Mouse (Mus musculus): ENCODE results near the gene Wdr81. TPM values are rescaled to one million over a fixed set of nuclear protein-coding genes. Genes with fewer than 3 reads are reported as not detected.
A peak's percentile ranks its signal among the peaks of the same experiment; 100 is the strongest.

Gene Wdr81
- polyA plus RNA-seq, 1 experiment from 2014 or later: 9.5 TPM

DNA sequence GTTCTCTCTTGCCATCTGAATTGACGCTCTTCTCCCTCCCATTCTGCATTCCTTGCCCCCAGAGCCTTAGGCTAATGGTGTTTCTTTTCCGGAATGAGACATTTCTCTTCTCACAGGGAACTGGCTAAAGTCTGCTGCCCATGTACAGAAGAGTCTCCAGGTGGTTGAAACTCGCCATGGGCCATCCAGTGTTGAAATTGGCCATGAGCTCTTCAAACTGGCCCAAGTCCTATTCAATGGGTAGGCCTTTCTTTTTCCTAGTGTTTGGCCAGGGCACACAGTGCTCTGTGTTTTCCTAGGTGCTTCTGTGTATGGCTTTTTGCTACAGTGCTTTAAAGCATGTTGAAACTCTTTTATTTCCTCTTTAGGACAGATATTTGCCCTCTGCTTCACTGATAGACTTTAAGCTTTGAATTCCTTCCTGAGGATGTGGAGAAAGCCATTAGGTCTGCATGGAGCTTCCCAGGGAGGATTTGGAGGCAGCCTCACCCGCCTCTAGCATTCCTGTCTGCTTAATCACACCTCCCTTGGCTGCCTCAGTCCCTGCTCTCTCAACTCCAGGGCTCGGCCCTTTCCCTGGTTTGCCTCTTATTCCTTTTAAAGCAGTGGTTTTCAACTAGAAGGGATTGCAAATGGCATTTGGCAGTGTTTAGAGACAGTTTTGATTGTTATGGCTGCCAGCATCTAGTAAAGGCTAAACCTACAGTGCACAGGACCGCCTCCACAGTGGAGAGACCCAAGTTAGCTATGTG lies 51.0 kb downstream of the Wdr81 start:
- no peak for DNase-seq
- H3K27ac ChIP-seq (ENCODE audit: low read depth): peak overlapping the region; percentile 34; the same call in 1 of the 2 replicates
- no peaks in the 10 kb centered on the region; the same call in 1 of the 2 replicates for H3K36me3 ChIP-seq (replicated peaks; ENCODE audit: insufficient read depth, low read length)
- ATAC-seq: no peak
- H3K9ac ChIP-seq (replicated peaks): no peak overlapping the region
- no peaks in the 10 kb centered on the region for H3K27me3 ChIP-seq (ENCODE audit: insufficient read depth, low read length)
- no peaks in the 10 kb centered on the region for H3K9me3 ChIP-seq (ENCODE audit: low read length)
- H3K4me2 ChIP-seq (ENCODE audit: low read depth, low read length): no peak overlapping the region; the same call in 1 of the 2 replicates
- TF ChIP-seq CTCF (IDR thresholded peaks at IDR 0.05; ENCODE audit: low read depth) (no peak), EP300 (IDR thresholded peaks at IDR 0.05; ENCODE audit: low read depth) (no peak)
- H3K4me1 ChIP-seq (ENCODE audit: insufficient read depth): peaks cover 10% of the 10 kb centered on the region
- WGBS (ENCODE audit: insufficient replicate concordance): 76% methylated on average over 6 of the region's 6 CpGs
- H3K4me3 ChIP-seq (ENCODE audit: low read depth, low read length): no peak overlapping the region

DNA sequence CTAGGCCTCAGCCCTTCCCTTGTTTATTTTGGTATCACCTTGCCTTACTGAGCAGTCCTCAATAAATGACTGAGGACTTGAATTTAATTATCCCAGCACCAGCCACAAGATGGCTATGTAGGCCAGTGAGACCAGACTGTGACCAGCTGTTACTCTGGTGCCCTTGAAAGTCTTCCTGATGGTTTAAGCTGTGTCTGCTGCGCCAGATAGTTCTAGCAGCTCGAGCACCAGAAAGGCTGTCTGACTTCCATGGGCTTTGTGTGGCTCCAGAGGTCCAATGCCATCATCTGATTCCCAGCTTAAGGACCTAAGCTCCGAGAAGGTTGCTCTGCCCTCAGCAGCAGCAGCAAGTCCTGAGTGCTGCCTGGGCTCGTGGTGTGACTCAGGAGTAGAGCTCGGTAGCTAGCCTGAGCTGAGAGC lies 52.2 kb downstream of the Wdr81 start:
- H3K4me1 ChIP-seq (ENCODE audit: insufficient read depth): peaks cover 10% of the 10 kb centered on the region
- no peaks in the 10 kb centered on the region for H3K9me3 ChIP-seq (ENCODE audit: low read length)
- H3K9ac ChIP-seq (replicated peaks): peak overlapping the region; percentile 42; the same call in 1 of the 2 replicates
- WGBS (ENCODE audit: insufficient replicate concordance): 48% methylated on average over 5 of the region's 5 CpGs
- H3K27ac ChIP-seq (ENCODE audit: low read depth): peak overlapping the region; percentile 85
- ATAC-seq (peak; percentile 86), DNase-seq (peak; percentile 30)
- no peaks in the 10 kb centered on the region for H3K27me3 ChIP-seq (ENCODE audit: insufficient read depth, low read length)
- no peak overlapping the region for H3K4me2 ChIP-seq (ENCODE audit: low read depth, low read length)
- no peaks in the 10 kb centered on the region; the same call in 1 of the 2 replicates for H3K36me3 ChIP-seq (replicated peaks; ENCODE audit: insufficient read depth, low read length)
- no peak overlapping the region for H3K4me3 ChIP-seq (ENCODE audit: low read depth, low read length)
- TF ChIP-seq CTCF (IDR thresholded peaks at IDR 0.05; ENCODE audit: low read depth) (peak; percentile 82), EP300 (IDR thresholded peaks at IDR 0.05; ENCODE audit: low read depth) (no peak)

DNA sequence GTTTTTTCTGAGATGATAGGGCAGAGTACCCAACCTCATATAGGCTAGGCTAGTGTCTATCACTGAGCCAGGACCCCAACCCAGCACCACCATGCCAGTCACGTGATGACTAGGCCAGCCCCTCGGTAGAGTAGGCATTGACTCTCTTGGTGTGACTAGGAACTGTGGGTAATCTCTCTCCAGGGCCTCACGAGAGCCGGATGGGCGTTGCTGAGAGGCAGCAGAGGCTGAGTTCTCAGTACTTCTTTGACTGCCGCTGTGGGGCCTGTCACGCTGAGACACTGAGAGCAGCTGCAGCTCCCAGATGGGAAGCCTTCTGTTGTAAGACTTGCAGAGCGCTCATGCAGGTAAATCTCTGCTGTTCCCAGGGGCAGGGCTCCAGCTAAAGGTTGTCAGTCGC lies 54.4 kb downstream of the Wdr81 start:
- H3K4me2 ChIP-seq (ENCODE audit: low read depth, low read length): no peak overlapping the region
- no peaks in the 10 kb centered on the region; the same call in 1 of the 2 replicates for H3K36me3 ChIP-seq (replicated peaks; ENCODE audit: insufficient read depth, low read length)
- no peak overlapping the region for H3K27ac ChIP-seq (ENCODE audit: low read depth)
- H3K4me3 ChIP-seq (ENCODE audit: low read depth, low read length): no peak overlapping the region
- no peak for DNase-seq
- ATAC-seq: no peak
- H3K9ac ChIP-seq (replicated peaks): no peak overlapping the region
- no peak for TF ChIP-seq CTCF (IDR thresholded peaks at IDR 0.05; ENCODE audit: low read depth)
- no peak for TF ChIP-seq EP300 (IDR thresholded peaks at IDR 0.05; ENCODE audit: low read depth)
- no peaks in the 10 kb centered on the region for H3K27me3 ChIP-seq (ENCODE audit: insufficient read depth, low read length)
- WGBS (ENCODE audit: insufficient replicate concordance): 75% methylated on average over 9 of the region's 9 CpGs
- H3K4me1 ChIP-seq (ENCODE audit: insufficient read depth): peaks cover 10% of the 10 kb centered on the region
- no peaks in the 10 kb centered on the region for H3K9me3 ChIP-seq (ENCODE audit: low read length)

DNA sequence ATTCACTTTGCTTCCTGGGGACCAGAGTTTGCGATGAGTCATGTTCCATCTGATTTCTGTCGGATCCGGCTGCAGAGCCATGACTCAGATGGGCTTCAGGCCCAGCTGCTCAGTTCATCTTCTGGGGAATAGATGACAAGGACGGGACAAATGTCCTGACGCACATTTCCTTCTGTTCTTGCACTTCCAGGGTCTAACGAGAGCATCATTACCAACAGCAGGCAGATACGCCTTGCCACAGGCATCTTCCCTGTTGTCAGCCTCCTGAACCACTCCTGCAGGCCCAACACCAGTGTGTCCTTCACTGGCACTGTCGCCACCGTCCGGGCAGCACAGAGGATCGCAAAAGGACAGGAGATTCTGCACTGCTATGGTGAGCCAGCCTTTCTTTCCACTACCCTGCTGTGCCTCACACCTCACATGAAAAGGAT lies 55.1 kb downstream of the Wdr81 start:
- 74% methylated on average over 11 of the region's 11 CpGs for WGBS (ENCODE audit: insufficient replicate concordance)
- no peak for DNase-seq
- no peak overlapping the region for H3K9ac ChIP-seq (replicated peaks)

DNA sequence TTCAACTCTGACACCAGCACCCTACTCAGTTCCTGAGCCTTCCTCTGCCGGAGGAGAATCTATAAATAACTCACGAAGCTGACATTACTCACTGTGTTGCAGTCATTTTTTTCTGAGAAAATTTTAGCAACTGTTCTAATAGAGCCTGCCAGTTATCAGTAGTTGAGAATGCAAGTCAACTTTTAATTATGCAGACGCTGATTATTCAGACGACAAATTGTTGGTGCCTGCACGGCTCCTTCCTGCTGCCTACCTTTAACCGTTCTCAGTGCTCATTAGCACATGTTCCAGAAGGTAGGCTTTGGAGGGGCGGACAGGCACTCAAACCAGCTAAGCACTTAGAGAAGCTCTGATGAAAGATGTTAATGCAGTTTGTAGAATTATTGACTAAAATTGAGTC lies 57.1 kb downstream of the Wdr81 start:
- 57% methylated on average over 7 of the region's 7 CpGs for WGBS (ENCODE audit: insufficient replicate concordance)
- peaks cover 2% of the 10 kb centered on the region; the same call in 1 of the 2 replicates for H3K4me1 ChIP-seq (ENCODE audit: insufficient read depth)
- H3K36me3 ChIP-seq (replicated peaks; ENCODE audit: insufficient read depth, low read length): no peaks in the 10 kb centered on the region; the same call in 1 of the 2 replicates
- no peak overlapping the region for H3K4me3 ChIP-seq (ENCODE audit: low read depth, low read length)
- no peaks in the 10 kb centered on the region for H3K9me3 ChIP-seq (ENCODE audit: low read length)
- H3K4me2 ChIP-seq (ENCODE audit: low read depth, low read length): no peak overlapping the region
- H3K27me3 ChIP-seq (ENCODE audit: insufficient read depth, low read length): no peaks in the 10 kb centered on the region
- DNase-seq: no peak
- TF ChIP-seq CTCF (IDR thresholded peaks at IDR 0.05; ENCODE audit: low read depth) (no peak), EP300 (IDR thresholded peaks at IDR 0.05; ENCODE audit: low read depth) (no peak)
- no peak overlapping the region for H3K27ac ChIP-seq (ENCODE audit: low read depth)
- ATAC-seq: no peak
- no peak overlapping the region for H3K9ac ChIP-seq (replicated peaks)

More for the DNA sequence above, 55.1 kb downstream of the Wdr81 start:
- Histone ChIP-seq H3K4me3 (ENCODE audit: low read depth, low read length) (no peak overlapping the region), H3K36me3 (replicated peaks; ENCODE audit: insufficient read depth, low read length) (no peaks in the 10 kb centered on the region; the same call in 1 of the 2 replicates), H3K27ac (ENCODE audit: low read depth) (no peak overlapping the region), H3K4me1 (ENCODE audit: insufficient read depth) (peaks cover 10% of the 10 kb centered on the region), H3K4me2 (ENCODE audit: low read depth, low read length) (no peak overlapping the region), H3K27me3 (ENCODE audit: insufficient read depth, low read length) (no peaks in the 10 kb centered on the region), H3K9me3 (ENCODE audit: low read length) (no peaks in the 10 kb centered on the region)
- ATAC-seq: no peak
- no peak for TF ChIP-seq EP300 (IDR thresholded peaks at IDR 0.05; ENCODE audit: low read depth)
- TF ChIP-seq CTCF (IDR thresholded peaks at IDR 0.05; ENCODE audit: low read depth): no peak

DNA sequence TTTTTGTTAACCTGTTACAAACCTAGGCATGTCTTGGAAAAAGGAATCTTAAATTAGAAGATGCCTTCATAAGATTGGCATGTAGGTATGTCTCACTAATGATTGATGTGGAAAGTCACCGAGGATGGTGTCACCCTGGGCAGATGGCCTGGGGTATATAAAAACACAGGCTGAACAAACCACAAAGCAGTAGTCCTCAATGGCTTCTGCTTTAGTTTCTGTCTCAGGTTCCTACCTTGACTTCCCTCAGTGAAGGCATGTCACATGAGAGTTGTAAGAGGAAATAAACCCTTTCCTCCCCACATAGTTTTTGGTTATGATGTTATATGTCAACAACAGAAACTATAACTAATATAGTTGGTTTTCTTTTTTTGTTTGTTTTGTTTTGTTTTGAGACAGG lies 58.9 kb downstream of the Wdr81 start:
- no peaks in the 10 kb centered on the region for H3K9me3 ChIP-seq (ENCODE audit: low read length)
- 46% methylated on average over 1 of the region's 1 CpGs for WGBS (ENCODE audit: insufficient replicate concordance)
- H3K27me3 ChIP-seq (ENCODE audit: insufficient read depth, low read length): no peaks in the 10 kb centered on the region
- no peak overlapping the region for H3K4me2 ChIP-seq (ENCODE audit: low read depth, low read length)
- TF ChIP-seq CTCF (IDR thresholded peaks at IDR 0.05; ENCODE audit: low read depth) (no peak), EP300 (IDR thresholded peaks at IDR 0.05; ENCODE audit: low read depth) (no peak)
- ATAC-seq (no peak), DNase-seq (no peak)
- H3K4me1 ChIP-seq (ENCODE audit: insufficient read depth): no peaks in the 10 kb centered on the region
- H3K36me3 ChIP-seq (replicated peaks; ENCODE audit: insufficient read depth, low read length): no peaks in the 10 kb centered on the region; the same call in 1 of the 2 replicates
- no peak overlapping the region for H3K4me3 ChIP-seq (ENCODE audit: low read depth, low read length)
- H3K9ac ChIP-seq (replicated peaks): no peak overlapping the region
- H3K27ac ChIP-seq (ENCODE audit: low read depth): no peak overlapping the region

MicroRNAs encoded within 50 kb of the gene (microRNA counts, 519-probe panel; counts per million panel counts)
- 8,537 counts per million, percentile 95 among the panel's probes with 10 or more counts for microRNA mmu-miR-22

Small RNAs within 50 kb of the gene (microRNA-seq; reads per million reads assigned to microRNA genes)
- gene Mir22: 51,750 reads per million, percentile 99 among the genes with 10 or more reads in this experiment

Other genes starting within 250 kb of the Wdr81 start
- 43.5 and 49.3 TPM in 2 replicates for gene Rpa1, start 106.4 kb downstream of the Wdr81 start, polyA plus RNA-seq (2015; fragmentation: Nextera tagmentation; extraction: Ambion mirVana)
- gene Smyd4, start 106.3 kb downstream of the Wdr81 start, polyA plus RNA-seq (2015; fragmentation: Nextera tagmentation; extraction: Ambion mirVana): 3.1 TPM in 2 replicates
- gene Serpinf1, start 32.0 kb downstream of the Wdr81 start, polyA plus RNA-seq (2015; fragmentation: Nextera tagmentation; extraction: Ambion mirVana): 823 and 833 TPM in 2 replicates
- 975 and 1,049 TPM in 2 replicates for gene Serpinf2, start 15.1 kb downstream of the Wdr81 start, polyA plus RNA-seq (2015; fragmentation: Nextera tagmentation; extraction: Ambion mirVana)
- gene Tlcd2, start 7.0 kb upstream of the Wdr81 start, polyA plus RNA-seq (2015; fragmentation: Nextera tagmentation; extraction: Ambion mirVana): 34.2 and 35.6 TPM in 2 replicates
- 12.1 and 13.9 TPM in 2 replicates for gene Prpf8, start 32.1 kb upstream of the Wdr81 start, polyA plus RNA-seq (2015; fragmentation: Nextera tagmentation; extraction: Ambion mirVana)
- 13.2 and 13.4 TPM in 2 replicates for gene Rilp, start 55.4 kb upstream of the Wdr81 start, polyA plus RNA-seq (2015; fragmentation: Nextera tagmentation; extraction: Ambion mirVana)
- 3.1 TPM in 2 replicates for gene Scarf1, start 58.8 kb upstream of the Wdr81 start, polyA plus RNA-seq (2015; fragmentation: Nextera tagmentation; extraction: Ambion mirVana)
- 5.9 and 7.2 TPM in 2 replicates for gene Slc43a2, start 77.0 kb upstream of the Wdr81 start, polyA plus RNA-seq (2015; fragmentation: Nextera tagmentation; extraction: Ambion mirVana)
- gene Pitpna, start 133.4 kb upstream of the Wdr81 start, polyA plus RNA-seq (2015; fragmentation: Nextera tagmentation; extraction: Ambion mirVana): 30.1 and 36.7 TPM in 2 replicates
- gene Inpp5k, start 176.3 kb upstream of the Wdr81 start, polyA plus RNA-seq (2015; fragmentation: Nextera tagmentation; extraction: Ambion mirVana): 16.7 TPM in 2 replicates
- gene Myo1c, start 195.8 kb upstream of the Wdr81 start, polyA plus RNA-seq (2015; fragmentation: Nextera tagmentation; extraction: Ambion mirVana): 19.4 and 22.4 TPM in 2 replicates
- 35.0 and 36.0 TPM in 2 replicates for gene Crk, start 224.5 kb upstream of the Wdr81 start, polyA plus RNA-seq (2015; fragmentation: Nextera tagmentation; extraction: Ambion mirVana)